Mouse (Mus musculus): ENCODE results near the gene Umodl1. TPM values are rescaled to one million over a fixed set of nuclear protein-coding genes. Genes with fewer than 3 reads are reported as not detected.

Gene Umodl1
- polyA plus RNA-seq, 1 experiment: not detected

- Histone ChIP-seq H3K79me2 (ENCODE audit: control insufficient read depth, insufficient read depth) (no peaks in the 10 kb centered on the region), H3K36me3 (ENCODE audit: control insufficient read depth, insufficient read depth) (no peaks in the 10 kb centered on the region), H3K4me3 (ENCODE audit: insufficient read depth, poor library complexity, severe bottlenecking) (no peak overlapping the region), H3ac (ENCODE audit: control insufficient read depth, insufficient read length, low read depth) (no peak overlapping the region), H3K79me3 (ENCODE audit: low read depth) (no peaks in the 10 kb centered on the region), H3K27me3 (ENCODE audit: control insufficient read depth, insufficient read depth, insufficient read length) (no peaks in the 10 kb centered on the region)
- no peak for TF ChIP-seq FOSL1 (IDR thresholded peaks at IDR 0.05; ENCODE audit: insufficient read depth, low read length, poor library complexity, severe bottlenecking)
These were observed 30.9 kb upstream of the Umodl1 start for GRCm38 (mm10) chr17:30923566-30923965.

DNA sequence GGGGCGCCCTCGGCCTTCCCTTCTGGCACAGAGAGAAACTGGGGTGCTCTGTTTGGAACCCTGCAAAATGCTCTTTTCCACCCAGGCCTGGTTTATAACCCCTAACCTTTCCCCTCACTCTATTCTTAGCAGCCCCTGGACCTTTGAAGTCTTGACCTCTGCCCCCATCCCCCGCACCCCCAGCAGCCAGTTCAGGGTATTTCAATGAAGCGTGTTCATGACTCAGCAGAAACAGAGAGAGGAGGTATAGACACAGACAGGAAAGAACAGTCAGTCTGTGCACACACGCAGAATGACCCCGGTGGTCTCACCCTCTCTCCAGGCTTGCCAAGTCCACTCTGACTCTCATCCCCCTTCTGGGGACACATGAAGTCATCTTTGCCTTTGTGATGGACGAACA lies 23.6 kb upstream of the Umodl1 start:
- no peak overlapping the region for H3ac ChIP-seq (ENCODE audit: control insufficient read depth, insufficient read length, low read depth)
- no peak overlapping the region for H3K4me3 ChIP-seq (ENCODE audit: insufficient read depth, poor library complexity, severe bottlenecking)
- H3K79me2 ChIP-seq (ENCODE audit: control insufficient read depth, insufficient read depth): no peaks in the 10 kb centered on the region
- H3K27me3 ChIP-seq (ENCODE audit: control insufficient read depth, insufficient read depth, insufficient read length): no peaks in the 10 kb centered on the region
- no peak for TF ChIP-seq USF1 (IDR thresholded peaks at IDR 0.05; ENCODE audit: low read depth)
- TF ChIP-seq MYOD1 (IDR thresholded peaks at IDR 0.05; ENCODE audit: control insufficient read depth, insufficient read length, low read depth): no peak
- H3K36me3 ChIP-seq (ENCODE audit: control insufficient read depth, insufficient read depth): no peaks in the 10 kb centered on the region
- H3K79me3 ChIP-seq (ENCODE audit: low read depth): no peaks in the 10 kb centered on the region

DNA sequence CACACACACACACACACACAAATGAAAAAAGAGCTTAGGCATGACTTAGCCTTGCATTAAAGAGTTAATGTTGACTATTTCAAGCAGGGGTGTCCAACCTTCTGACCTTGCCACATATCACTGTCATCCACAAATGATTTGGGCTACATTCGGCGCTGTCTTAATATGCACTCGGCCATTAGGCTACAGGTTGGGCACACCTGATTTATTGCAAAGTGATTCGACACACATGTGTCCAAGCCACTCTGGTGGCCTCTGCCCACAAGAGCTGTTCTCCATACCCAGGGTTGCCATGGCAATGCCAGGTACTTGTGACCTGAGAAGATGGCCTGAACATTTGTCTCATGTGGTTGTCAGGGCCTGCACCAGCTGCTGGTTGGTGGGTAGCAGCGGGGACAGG lies 21.6 kb upstream of the Umodl1 start:
- H3K79me2 ChIP-seq (ENCODE audit: control insufficient read depth, insufficient read depth): no peaks in the 10 kb centered on the region
- no peaks in the 10 kb centered on the region for H3K79me3 ChIP-seq (ENCODE audit: low read depth)
- H3K27me3 ChIP-seq (ENCODE audit: control insufficient read depth, insufficient read depth, insufficient read length): no peaks in the 10 kb centered on the region
- no peak overlapping the region for H3K4me3 ChIP-seq (ENCODE audit: insufficient read depth, poor library complexity, severe bottlenecking)
- TF ChIP-seq CEBPB (IDR thresholded peaks at IDR 0.05; ENCODE audit: low read depth): no peak
- no peak for TF ChIP-seq MYOD1 (IDR thresholded peaks at IDR 0.05; ENCODE audit: control insufficient read depth, insufficient read length, low read depth)
- TF ChIP-seq MAX (IDR thresholded peaks at IDR 0.05): no peak
- TF ChIP-seq USF1 (IDR thresholded peaks at IDR 0.05; ENCODE audit: low read depth): no peak
- no peak for TF ChIP-seq FOSL1 (IDR thresholded peaks at IDR 0.05; ENCODE audit: insufficient read depth, low read length, poor library complexity, severe bottlenecking)
- TF ChIP-seq CTCF (IDR thresholded peaks at IDR 0.05; ENCODE audit: control insufficient read depth, insufficient read depth, insufficient read length): no peak
- TF ChIP-seq MYOG (IDR thresholded peaks at IDR 0.05; ENCODE audit: control insufficient read depth, extremely low read depth, insufficient read length): no peak
- H3ac ChIP-seq (ENCODE audit: control insufficient read depth, insufficient read length, low read depth): no peak overlapping the region
- H3K36me3 ChIP-seq (ENCODE audit: control insufficient read depth, insufficient read depth): no peaks in the 10 kb centered on the region

DNA sequence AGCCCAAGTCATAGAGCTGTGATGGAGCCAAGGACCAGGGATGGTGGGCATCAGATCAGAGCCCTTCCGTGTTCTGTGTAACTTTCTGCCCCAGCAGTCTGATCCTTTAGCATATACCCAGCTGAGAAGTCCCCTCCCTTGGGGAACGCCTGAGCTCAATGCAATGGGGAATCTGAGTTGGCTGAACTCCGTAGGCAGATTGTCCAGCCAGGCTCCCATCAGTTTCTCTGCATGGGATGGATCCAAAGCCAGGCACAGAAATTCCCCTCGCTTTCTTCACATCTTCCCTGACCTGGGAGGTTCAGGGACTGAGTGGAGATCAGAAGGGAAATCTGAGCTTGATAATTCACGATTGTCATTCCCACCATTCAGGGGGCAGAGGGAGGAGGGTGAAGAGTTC lies 19.1 kb upstream of the Umodl1 start:
- Histone ChIP-seq H3K79me3 (ENCODE audit: low read depth) (no peaks in the 10 kb centered on the region), H3ac (ENCODE audit: control insufficient read depth, insufficient read length, low read depth) (no peak overlapping the region), H3K36me3 (ENCODE audit: control insufficient read depth, insufficient read depth) (no peaks in the 10 kb centered on the region), H3K79me2 (ENCODE audit: control insufficient read depth, insufficient read depth) (no peaks in the 10 kb centered on the region), H3K27me3 (ENCODE audit: control insufficient read depth, insufficient read depth, insufficient read length) (no peaks in the 10 kb centered on the region), H3K4me3 (ENCODE audit: insufficient read depth, poor library complexity, severe bottlenecking) (no peak overlapping the region)
- TF ChIP-seq CEBPB (IDR thresholded peaks at IDR 0.05; ENCODE audit: low read depth) (no peak), FOSL1 (IDR thresholded peaks at IDR 0.05; ENCODE audit: insufficient read depth, low read length, poor library complexity, severe bottlenecking) (no peak), MYOD1 (IDR thresholded peaks at IDR 0.05; ENCODE audit: control insufficient read depth, insufficient read length, low read depth) (no peak), MAX (IDR thresholded peaks at IDR 0.05) (no peak), USF1 (IDR thresholded peaks at IDR 0.05; ENCODE audit: low read depth) (no peak), CTCF (IDR thresholded peaks at IDR 0.05; ENCODE audit: control insufficient read depth, insufficient read depth, insufficient read length) (no peak), MYOG (IDR thresholded peaks at IDR 0.05; ENCODE audit: control insufficient read depth, extremely low read depth, insufficient read length) (no peak)

DNA sequence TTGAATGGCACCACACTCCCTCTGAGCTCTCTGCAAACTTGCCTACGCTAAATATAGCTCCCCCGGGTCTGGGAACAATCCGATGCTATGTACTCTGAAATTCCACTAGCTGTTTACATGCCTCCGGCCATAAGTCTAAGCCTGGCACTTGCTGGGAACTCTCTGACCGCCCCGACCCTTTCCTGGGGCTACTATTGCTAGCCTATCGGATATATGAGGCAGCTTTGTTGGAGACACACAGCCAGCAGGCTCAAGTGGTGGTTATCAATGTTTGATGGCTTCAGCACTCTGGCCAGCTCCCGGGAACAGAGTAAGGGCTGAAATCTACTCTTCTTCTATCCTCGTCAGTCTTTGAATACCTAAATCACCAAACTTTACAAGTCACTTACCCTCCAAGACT lies 15.9 kb upstream of the Umodl1 start:
- Histone ChIP-seq H3K79me3 (ENCODE audit: low read depth) (no peaks in the 10 kb centered on the region), H3K27me3 (ENCODE audit: control insufficient read depth, insufficient read depth, insufficient read length) (no peaks in the 10 kb centered on the region), H3K79me2 (ENCODE audit: control insufficient read depth, insufficient read depth) (no peaks in the 10 kb centered on the region), H3K4me3 (ENCODE audit: insufficient read depth, poor library complexity, severe bottlenecking) (no peak overlapping the region), H3ac (ENCODE audit: control insufficient read depth, insufficient read length, low read depth) (no peak overlapping the region), H3K36me3 (ENCODE audit: control insufficient read depth, insufficient read depth) (no peaks in the 10 kb centered on the region)
- TF ChIP-seq MAX (IDR thresholded peaks at IDR 0.05) (no peak), USF1 (IDR thresholded peaks at IDR 0.05; ENCODE audit: low read depth) (no peak), MYOD1 (IDR thresholded peaks at IDR 0.05; ENCODE audit: control insufficient read depth, insufficient read length, low read depth) (no peak)

DNA sequence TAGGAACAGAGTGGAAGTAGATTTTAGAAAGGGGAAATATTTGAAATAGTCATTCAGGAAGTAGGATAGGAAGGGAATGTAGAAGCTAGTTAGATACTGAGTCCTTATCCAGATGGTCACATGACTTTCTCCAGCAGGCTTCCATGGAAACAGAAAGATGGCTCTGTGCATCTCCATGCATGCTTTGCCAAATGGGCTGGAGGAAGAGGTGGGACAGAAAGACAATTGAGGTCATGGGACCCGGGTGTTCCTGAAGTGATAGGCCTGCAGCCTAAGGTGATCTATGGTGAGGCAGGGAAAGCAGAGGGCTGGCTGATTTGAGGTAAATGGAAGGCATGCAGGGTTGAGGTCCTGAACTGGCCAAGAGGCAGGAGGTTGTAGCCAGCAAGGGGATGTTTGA lies 6.1 kb upstream of the Umodl1 start:
- TF ChIP-seq MYOD1 (IDR thresholded peaks at IDR 0.05; ENCODE audit: control insufficient read depth, insufficient read length, low read depth): no peak
- TF ChIP-seq FOSL1 (IDR thresholded peaks at IDR 0.05; ENCODE audit: insufficient read depth, low read length, poor library complexity, severe bottlenecking): no peak
- no peak for TF ChIP-seq MYOG (IDR thresholded peaks at IDR 0.05; ENCODE audit: control insufficient read depth, extremely low read depth, insufficient read length)
- no peak for TF ChIP-seq USF1 (IDR thresholded peaks at IDR 0.05; ENCODE audit: low read depth)
- no peak for TF ChIP-seq CTCF (IDR thresholded peaks at IDR 0.05; ENCODE audit: control insufficient read depth, insufficient read depth, insufficient read length)
- TF ChIP-seq CEBPB (IDR thresholded peaks at IDR 0.05; ENCODE audit: low read depth): no peak
- TF ChIP-seq MAX (IDR thresholded peaks at IDR 0.05): no peak
- H3K79me2 ChIP-seq (ENCODE audit: control insufficient read depth, insufficient read depth): no peaks in the 10 kb centered on the region
- H3ac ChIP-seq (ENCODE audit: control insufficient read depth, insufficient read length, low read depth): no peak overlapping the region
- H3K79me3 ChIP-seq (ENCODE audit: low read depth): no peaks in the 10 kb centered on the region
- no peaks in the 10 kb centered on the region for H3K36me3 ChIP-seq (ENCODE audit: control insufficient read depth, insufficient read depth)
- H3K27me3 ChIP-seq (ENCODE audit: control insufficient read depth, insufficient read depth, insufficient read length): peaks cover 8% of the 10 kb centered on the region
- H3K4me3 ChIP-seq (ENCODE audit: insufficient read depth, poor library complexity, severe bottlenecking): no peak overlapping the region

Data from C2C12 (cell line).